ENCODE assay signal across 9 mouse cellular contexts in the genomic region with DNA sequence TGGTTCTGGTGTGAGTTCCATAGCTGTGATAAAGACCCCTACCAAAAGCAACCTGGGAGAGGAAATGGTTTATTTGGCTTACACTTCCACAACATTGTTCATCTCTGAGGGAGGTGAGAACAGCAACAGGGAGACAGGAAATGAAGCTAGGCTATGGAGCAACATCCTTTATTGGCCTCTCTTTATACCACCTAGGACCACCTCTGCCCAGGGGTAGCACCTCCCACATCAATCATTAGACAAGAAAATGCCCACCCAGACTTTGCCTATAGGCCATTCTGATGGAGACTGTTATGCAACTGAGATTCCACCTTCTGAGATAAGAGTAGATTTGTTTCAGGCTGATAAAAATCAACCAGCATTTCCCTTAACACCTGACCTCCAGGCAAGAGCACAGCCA. TPM values are rescaled to one million over a fixed set of nuclear protein-coding genes. Genes with fewer than 3 reads are reported as not detected.
DNase-seq lines count a peak whose midpoint lies in the region; ATAC-seq and TF ChIP-seq lines count a peak whose summit lies in the region.
"Had no signal": no experiment of that assay in that cellular context is flagged by ENCODE, and none has a peak within 500 bp of the region (broad histone marks: within the 10 kb centered on the region; RNA-seq: fewer than 3 reads in every experiment).

No protein-coding gene starts in this region.

- H3K4me3 ChIP-seq in intestine, embryonic 15.5 days (replicated peaks): no peak overlapping the region
- no peak overlapping the region for H3K4me3 ChIP-seq in intestine, postnatal 0 days (ENCODE audit: low read depth, low read length)
- peak overlapping the region in 2 of 3 experiments; percentile 48 to 85 for H3K4me3 ChIP-seq in CH12.LX (replicated peaks in 1 of 3; ENCODE audit: low read depth in 2 of 3, low read length in 2 of 3, poor library complexity in 1 of 3)
- peak overlapping the region; percentile 96; the same call in 1 of the 2 replicates for H3K4me3 ChIP-seq in limb, embryonic 13.5 days

- no peaks in the 10 kb centered on the region; the same call in 1 of the 2 replicates for H3K4me1 ChIP-seq in intestine, embryonic 15.5 days (replicated peaks)
- 0 out of 2 replicates have a peak, but pooled peaks cover 3% of the 10 kb centered on the region for H3K4me1 ChIP-seq in intestine, postnatal 0 days (replicated peaks; ENCODE audit: control insufficient read depth, insufficient read depth, low read length)
- peaks cover 0 to 25% of the 10 kb centered on the region in 2 experiments; a peak in 2 of 4 replicates for H3K4me1 ChIP-seq in CH12.LX (ENCODE audit: control insufficient read depth in 1 of 2, insufficient read depth in 2 of 2)
- peaks cover 38% of the 10 kb centered on the region for H3K4me1 ChIP-seq in limb, embryonic 13.5 days

- H3K36me3 ChIP-seq in intestine, embryonic 15.5 days: no peaks in the 10 kb centered on the region
- no peaks in the 10 kb centered on the region for H3K36me3 ChIP-seq in intestine, postnatal 0 days (ENCODE audit: control insufficient read depth, insufficient read depth)
- H3K36me3 ChIP-seq in CH12.LX (replicated peaks in 1 of 2; ENCODE audit: control insufficient read depth in 1 of 2, insufficient read depth in 1 of 2, low read length in 1 of 2): no peaks in the 10 kb centered on the region
- no peaks in the 10 kb centered on the region for H3K36me3 ChIP-seq in limb, embryonic 13.5 days

- dilution Hi-C loops in CH12.LX (cut with MboI; ENCODE audit: extremely low pct_ligation_motif_present, extremely low pct_unique_long_range_greater_than_20kb, low sequenced_read_pairs): no loop called here

- in situ Hi-C loops in CH12.LX (cut with MboI; ENCODE audit: low pct_ligation_motif_present, low pct_unique_long_range_greater_than_20kb, low sequenced_read_pairs): no loop called here

- H3K27me3 ChIP-seq in intestine, embryonic 15.5 days (replicated peaks): 0 out of 2 replicates have a peak, but pooled peaks cover 2% of the 10 kb centered on the region
- H3K27me3 ChIP-seq in intestine, postnatal 0 days (replicated peaks; ENCODE audit: control insufficient read depth, insufficient read depth, low read length): no peaks in the 10 kb centered on the region
- peaks cover 8% of the 10 kb centered on the region for H3K27me3 ChIP-seq in CH12.LX (replicated peaks)
- peaks cover 11% of the 10 kb centered on the region for H3K27me3 ChIP-seq in limb, embryonic 13.5 days
- H3K27me3 ChIP-seq: Patski had no signal

- no peak for TF ChIP-seq POLR2A in CH12.LX (IDR thresholded peaks at IDR 0.05; ENCODE audit: low read depth, low read length)

- H3K9me3 ChIP-seq in intestine, embryonic 15.5 days: no peaks in the 10 kb centered on the region
- no peaks in the 10 kb centered on the region for H3K9me3 ChIP-seq in intestine, postnatal 0 days (ENCODE audit: control insufficient read depth)
- H3K9me3 ChIP-seq in CH12.LX (replicated peaks; ENCODE audit: low read length): no peaks in the 10 kb centered on the region
- H3K9me3 ChIP-seq in limb, embryonic 13.5 days: no peaks in the 10 kb centered on the region

- H3K4me2 ChIP-seq in intestine, embryonic 15.5 days (replicated peaks): peak overlapping the region; percentile 74; the same call in 1 of the 2 replicates
- H3K4me2 ChIP-seq in intestine, postnatal 0 days (replicated peaks; ENCODE audit: low read depth): no peak overlapping the region
- peak overlapping the region; percentile 60; the same call in 1 of the 2 replicates for H3K4me2 ChIP-seq in CH12.LX (ENCODE audit: insufficient read depth, low read depth, poor library complexity, severe bottlenecking)
- 0 out of 2 replicates have a peak overlapping the region, but pooled peaks have one; percentile 70 for H3K4me2 ChIP-seq in limb, embryonic 13.5 days (replicated peaks)

- H3K79me2 ChIP-seq in CH12.LX (replicated peaks; ENCODE audit: control insufficient read depth, extremely low read depth, insufficient read depth, poor library complexity, severe bottlenecking): peaks cover 4% of the 10 kb centered on the region; the same call in 1 of the 2 replicates

- DNase-seq in CH12.LX (ENCODE audit: extremely low read depth) (no peak), R1 (ENCODE audit: low read depth, low spot score) (peak; percentile 21)
- no peak for DNase-seq in gastrocnemius, postnatal 10 days
- DNase-seq in frontal cortex, postnatal 25 days (ENCODE audit: low spot score in 2 of 2): no peak
- DNase-seq: thymus, adult 2 months had no signal

- no peak overlapping the region for H3K9ac ChIP-seq in intestine, embryonic 15.5 days
- H3K9ac ChIP-seq in intestine, postnatal 0 days (ENCODE audit: low read depth, low read length): no peak overlapping the region
- no peak overlapping the region for H3K9ac ChIP-seq in CH12.LX (ENCODE audit: insufficient read depth, low read depth)
- peak overlapping the region; percentile 58; the same call in 1 of the 2 replicates for H3K9ac ChIP-seq in limb, embryonic 13.5 days

- no peak overlapping the region for H3K27ac ChIP-seq in intestine, embryonic 15.5 days
- no peak overlapping the region for H3K27ac ChIP-seq in intestine, postnatal 0 days (ENCODE audit: low read depth, low read length)
- no peak overlapping the region for H3K27ac ChIP-seq in CH12.LX (ENCODE audit: insufficient read depth, low read depth)
- H3K27ac ChIP-seq in limb, embryonic 13.5 days: no peak overlapping the region

- TF ChIP-seq EP300 in CH12.LX (IDR thresholded peaks at IDR 0.05; ENCODE audit: low read length): no peak

- TF ChIP-seq CTCF in intestine, postnatal 0 days (IDR thresholded peaks at IDR 0.05; ENCODE audit: low read depth): no peak
- TF ChIP-seq CTCF in CH12.LX (conservative IDR thresholded peaks at IDR 0.05 in 1 of 2, IDR thresholded peaks at IDR 0.05 in 1 of 2; ENCODE audit: low read depth in 2 of 2, low read length in 2 of 2): no peak

- no peak for TF ChIP-seq RAD21 in CH12.LX (IDR thresholded peaks at IDR 0.05; ENCODE audit: low read depth, low read length)

- no peak for ATAC-seq in intestine, embryonic 15.5 days
- ATAC-seq in intestine, postnatal 0 days: no peak
- ATAC-seq in limb, embryonic 13.5 days (ENCODE audit: low FRiP score, low read depth): no peak
- ATAC-seq: Patski had no signal

TF ChIP-seq in CH12.LX, 34 proteins besides CTCF, POLR2A, EP300 and RAD21:
- TF ChIP-seq PAX5 (IDR thresholded peaks at IDR 0.05; ENCODE audit: low read length) (no peak), JUND (conservative IDR thresholded peaks at IDR 0.05; ENCODE audit: low read depth, low read length) (no peak), CHD2 (IDR thresholded peaks at IDR 0.05; ENCODE audit: low read length) (no peak), USF1 (IDR thresholded peaks at IDR 0.05; ENCODE audit: low read depth, low read length) (no peak), CHD1 (IDR thresholded peaks at IDR 0.05; ENCODE audit: low read depth, low read length) (no peak), NRF1 (IDR thresholded peaks at IDR 0.05; ENCODE audit: low read depth, low read length) (no peak), BHLHE40 (IDR thresholded peaks at IDR 0.05; ENCODE audit: low read depth, low read length) (no peak), ZMIZ1 (IDR thresholded peaks at IDR 0.05; ENCODE audit: low read depth, low read length) (no peak), ETS1 (conservative IDR thresholded peaks at IDR 0.05; ENCODE audit: low read depth, low read length) (no peak), UBTF (IDR thresholded peaks at IDR 0.05; ENCODE audit: low read depth, low read length) (no peak), HCFC1 (IDR thresholded peaks at IDR 0.05; ENCODE audit: low read depth, low read length) (no peak), GABPA (IDR thresholded peaks at IDR 0.05; ENCODE audit: insufficient replicate concordance, low read depth, low read length) (no peak), ELF1 (IDR thresholded peaks at IDR 0.05; ENCODE audit: low read depth, low read length) (no peak), E2F4 (IDR thresholded peaks at IDR 0.05; ENCODE audit: insufficient replicate concordance, low read depth, low read length) (no peak), NELFE (IDR thresholded peaks at IDR 0.05; ENCODE audit: low read depth, low read length) (no peak), IRF4 (IDR thresholded peaks at IDR 0.05; ENCODE audit: low read depth, low read length) (no peak), MYC (IDR thresholded peaks at IDR 0.05; ENCODE audit: low read depth, low read length) (no peak), ZKSCAN1 (IDR thresholded peaks at IDR 0.05; ENCODE audit: borderline replicate concordance, low read depth, low read length) (no peak), JUN (IDR thresholded peaks at IDR 0.05; ENCODE audit: insufficient read depth, low read depth, low read length) (no peak)

RNA-seq across cellular contexts. Expression of gene Scmh1, which starts 0.8 kb away (rescaled TPM):
- 27.5 and 29.1 TPM in 2 replicates for polyA plus RNA-seq in intestine, embryonic 15.5 days (2015; fragmentation: Nextera tagmentation; extraction: Ambion mirVana)
- 19.8 and 21.8 TPM in 2 replicates for polyA plus RNA-seq in intestine, postnatal 0 days (2015; fragmentation: Nextera tagmentation; extraction: Ambion mirVana)
- total RNA-seq in CH12.LX (2012; rRNA removed) (3.5 and 3.8 TPM in 2 replicates), CH12.LX (2014; rRNA removed) (1.6 and 3.2 TPM in 2 replicates)
- 19.2 and 24.0 TPM in 2 replicates for polyA plus RNA-seq in CH12.LX (2012; ENCODE audit: insufficient read length, low read depth)
- polyA plus RNA-seq in limb, embryonic 13.5 days (2015; fragmentation: Nextera tagmentation; extraction: Ambion mirVana): 43.8 and 47.1 TPM in 2 replicates
- 10 to 100 TPM; 39.0 to 39.8 TPM for total RNA-seq in gastrocnemius, postnatal 10 days (2021)

Comparison
In these comparisons a context has a peak if more than half of its experiments do, and no peak if none do; other contexts are left out.
1. H3K4me3 ChIP-seq: peak in CH12.LX (2 of 3) and limb, embryonic 13.5 days (single experiment); none in intestine, embryonic 15.5 days (single experiment) and intestine, postnatal 0 days (single experiment).